Mouse (Mus musculus) hindbrain, embryonic 16.5 days (tissue): ENCODE data around the gene Rpl3. TPM values are rescaled to one million over a fixed set of nuclear protein-coding genes. Genes with fewer than 3 reads are reported as not detected.

Source experiments
- ATAC-seq: fragments of 200-750 bp; cut with Nextera tagmentation; 2 replicates; pipeline ENCODE4 v1.8.0; 2017; ENCODE audit warnings: moderate TSS enrichment, moderate library complexity
- H3K27ac ChIP-seq: fragments of 300-500 bp; sonication (generic); 2 replicates; pipeline ENCODE4 v1.5.1; 2014; ENCODE audit warnings: low read depth, mild to moderate bottlenecking, control low read depth, low read length, moderate library complexity
- H3K27me3 ChIP-seq: fragments of 300-500 bp; sonication (generic); replicated peaks from 2 replicates; pipeline ENCODE4 v1.6.1; 2014; ENCODE audit warnings: low read length; ENCODE audit not compliant: control insufficient read depth, insufficient read depth
- H3K36me3 ChIP-seq: fragments of 300-500 bp; sonication (generic); 2 replicates; pipeline ENCODE4 v1.6.1; 2014; ENCODE audit warnings: mild to moderate bottlenecking, low read length, moderate library complexity, mixed read lengths; ENCODE audit not compliant: control insufficient read depth, insufficient read depth
- H3K4me1 ChIP-seq: fragments of 300-500 bp; sonication (generic); 2 replicates; pipeline ENCODE4 v1.6.1; 2014; ENCODE audit warnings: low read depth, low read length; ENCODE audit not compliant: control insufficient read depth, insufficient read depth
- H3K4me2 ChIP-seq: fragments of 300-500 bp; sonication (generic); 2 replicates; pipeline ENCODE4 v1.6.1; 2014; ENCODE audit warnings: mild to moderate bottlenecking, low read length, control low read depth, moderate library complexity
- H3K4me3 ChIP-seq: fragments of 300-500 bp; sonication (generic); 2 replicates; pipeline ENCODE4 v1.5.1; 2014; ENCODE audit warnings: mild to moderate bottlenecking, low read length, control low read depth, moderate library complexity
- H3K9ac ChIP-seq: fragments of 300-500 bp; sonication (generic); 2 replicates; pipeline ENCODE4 v1.6.1; 2014; ENCODE audit warnings: low read depth, mild to moderate bottlenecking, control low read depth, low read length, moderate library complexity
- H3K9me3 ChIP-seq: fragments of 300-500 bp; sonication (generic); 2 replicates; pipeline ENCODE4 v1.6.1; 2014; ENCODE audit warnings: mild to moderate bottlenecking, low read length, moderate library complexity; ENCODE audit not compliant: control insufficient read depth
- WGBS: fragments of 180-500 bp; shearing (Covaris S2); extraction: QIAGEN DNeasy Blood & Tissue Kit; methylation state at CpG from one replicate; pipeline ENCODE4 v1.1.7; 2014; 5-methylcytosine and 5-hydroxymethylcytosine counted together
- polyA plus RNA-seq: library from polyadenylated mRNA; unstranded; fragments of >200 nt; fragmentation: Nextera tagmentation; extraction: Ambion mirVana; gene quantifications from 2 replicates; pipeline ENCODE4 v1.2.1, GENCODE M21; 2015

The Rpl3 gene
- polyA plus RNA-seq, 1 experiment from 2014 or later, result 523 TPM

GRCm38 (mm10) chr15:80105490-80106410 is 14.1 kb upstream of the Rpl3 start:
- Histone ChIP-seq H3K4me1 (no peaks in the 10 kb centered on the region; the same call in 1 of the 2 replicates), H3K27ac (no peak overlapping the region), H3K4me2 (no peak overlapping the region), H3K4me3 (no peak overlapping the region), H3K27me3 (no peaks in the 10 kb centered on the region), H3K9me3 (no peaks in the 10 kb centered on the region), H3K9ac (no peak overlapping the region), H3K36me3 (0 out of 2 replicates have a peak, but pooled peaks cover under 1% of the 10 kb centered on the region)
- no peak for ATAC-seq
- 69% methylated on average over 12 of the region's 12 CpGs for WGBS

DNA sequence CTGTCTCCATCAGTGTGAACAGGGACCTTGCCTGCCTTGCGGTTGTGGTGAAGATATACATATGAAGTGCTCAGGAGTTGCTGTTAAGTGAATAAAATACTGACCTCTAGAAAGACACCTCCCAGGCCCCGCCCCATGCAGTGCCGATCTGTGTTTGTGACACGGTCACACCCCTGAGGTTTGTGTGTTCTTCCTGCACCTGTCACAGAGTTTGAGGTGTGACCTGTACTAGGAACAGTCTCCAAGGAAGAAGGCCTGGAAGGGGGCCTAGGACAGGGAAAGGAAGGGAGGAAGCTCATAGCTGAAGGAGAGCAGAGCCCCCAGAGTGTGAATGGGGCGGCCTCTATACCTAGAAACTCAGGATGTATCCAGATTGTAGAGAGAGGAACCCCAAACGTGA is 10.8 kb upstream of the Rpl3 start:
- Histone ChIP-seq H3K9me3 (no peaks in the 10 kb centered on the region), H3K36me3 (no peaks in the 10 kb centered on the region), H3K4me2 (no peak overlapping the region), H3K27me3 (no peaks in the 10 kb centered on the region), H3K27ac (no peak overlapping the region), H3K4me1 (peaks cover 11% of the 10 kb centered on the region), H3K9ac (no peak overlapping the region), H3K4me3 (no peak overlapping the region)
- no peak for ATAC-seq
- WGBS, result 87% methylated on average over 6 of the region's 6 CpGs

DNA sequence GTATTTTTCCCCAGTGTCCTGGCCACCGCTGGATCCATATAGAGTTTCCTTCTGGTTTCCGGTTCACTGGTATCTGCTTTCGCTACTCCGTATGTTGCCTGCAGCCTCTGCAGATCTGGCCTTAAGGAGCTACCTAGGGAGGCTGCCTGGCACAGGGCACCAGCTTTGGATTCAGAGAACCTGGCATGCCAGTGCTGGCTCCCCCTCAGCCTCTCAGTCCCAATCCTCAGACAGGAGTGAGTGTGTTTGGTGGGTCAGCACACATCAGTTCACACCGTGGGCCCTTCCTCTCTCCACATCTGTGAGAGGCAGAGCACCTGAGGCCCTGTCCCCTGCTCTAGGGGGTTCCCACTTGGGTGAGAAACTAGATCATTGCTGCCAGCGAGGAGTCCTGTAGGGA is 9.8 kb upstream of the Rpl3 start:
- Histone ChIP-seq H3K9me3 (no peaks in the 10 kb centered on the region), H3K27me3 (no peaks in the 10 kb centered on the region), H3K4me2 (no peak overlapping the region), H3K4me3 (no peak overlapping the region), H3K27ac (no peak overlapping the region), H3K4me1 (peaks cover 20% of the 10 kb centered on the region), H3K9ac (no peak overlapping the region), H3K36me3 (no peaks in the 10 kb centered on the region)
- no peak for ATAC-seq
- 71% methylated on average over 6 of the region's 6 CpGs for WGBS

- no peak overlapping the region for H3K4me3 ChIP-seq
- no peaks in the 10 kb centered on the region for H3K36me3 ChIP-seq
- WGBS, result 80% methylated on average over 10 of the region's 10 CpGs
- H3K27ac ChIP-seq, result no peak overlapping the region
- H3K9ac ChIP-seq, result no peak overlapping the region
- peaks cover 24% of the 10 kb centered on the region for H3K4me1 ChIP-seq
- ATAC-seq, result no peak
- H3K9me3 ChIP-seq, result no peaks in the 10 kb centered on the region
- H3K27me3 ChIP-seq, result no peaks in the 10 kb centered on the region
- H3K4me2 ChIP-seq, result no peak overlapping the region
These were observed 9.2 kb upstream of the Rpl3 start for GRCm38 (mm10) chr15:80100871-80101270.

- no peaks in the 10 kb centered on the region for H3K27me3 ChIP-seq
- H3K4me1 ChIP-seq, result peaks cover 24% of the 10 kb centered on the region
- H3K27ac ChIP-seq, result no peak overlapping the region
- H3K4me3 ChIP-seq, result no peak overlapping the region
- H3K9ac ChIP-seq, result no peak overlapping the region
- no peak overlapping the region for H3K4me2 ChIP-seq
- H3K36me3 ChIP-seq, result no peaks in the 10 kb centered on the region
- WGBS, result 81% methylated on average over 3 of the region's 3 CpGs
- ATAC-seq, result no peak
- no peaks in the 10 kb centered on the region for H3K9me3 ChIP-seq
These were observed 8.5 kb upstream of the Rpl3 start for GRCm38 (mm10) chr15:80100196-80100595.

DNA sequence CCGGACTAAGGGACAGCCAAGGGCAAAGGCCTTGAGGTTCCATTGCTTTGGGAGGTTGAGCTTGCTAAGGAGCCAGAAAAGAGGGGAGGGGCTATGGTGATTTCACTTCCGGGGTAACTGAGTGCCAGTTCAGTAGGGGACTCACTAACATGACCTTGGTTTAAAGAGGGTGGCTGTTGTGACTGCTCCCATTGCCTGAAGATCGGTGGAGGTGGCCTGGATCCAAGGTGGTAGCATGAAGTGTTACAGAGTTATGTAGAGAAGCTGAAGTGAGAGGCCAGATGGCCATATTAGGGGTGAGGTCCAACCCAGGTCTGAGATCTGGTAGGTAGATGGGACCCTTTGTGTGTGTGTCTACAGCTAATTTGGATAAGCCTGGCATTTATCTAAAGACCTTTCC is 7.8 kb upstream of the Rpl3 start:
- H3K4me1 ChIP-seq, result peaks cover 24% of the 10 kb centered on the region
- H3K9me3 ChIP-seq, result no peaks in the 10 kb centered on the region
- WGBS, result 68% methylated on average over 3 of the region's 3 CpGs
- H3K4me2 ChIP-seq, result no peak overlapping the region
- no peak for ATAC-seq
- H3K27me3 ChIP-seq, result no peaks in the 10 kb centered on the region
- H3K36me3 ChIP-seq, result no peaks in the 10 kb centered on the region
- H3K9ac ChIP-seq, result no peak overlapping the region
- no peak overlapping the region for H3K4me3 ChIP-seq
- no peak overlapping the region for H3K27ac ChIP-seq

- Histone ChIP-seq H3K4me2 (no peak overlapping the region), H3K9ac (no peak overlapping the region), H3K27me3 (no peaks in the 10 kb centered on the region), H3K4me1 (peaks cover 24% of the 10 kb centered on the region), H3K4me3 (no peak overlapping the region), H3K27ac (no peak overlapping the region), H3K9me3 (no peaks in the 10 kb centered on the region), H3K36me3 (no peaks in the 10 kb centered on the region)
- no peak for ATAC-seq
- 54% methylated on average over 8 of the region's 9 CpGs for WGBS
These were observed 7.1 kb upstream of the Rpl3 start for GRCm38 (mm10) chr15:80098809-80099208.

- peak overlapping the region; percentile 51 for H3K9ac ChIP-seq
- H3K27me3 ChIP-seq, result no peaks in the 10 kb centered on the region
- H3K9me3 ChIP-seq, result no peaks in the 10 kb centered on the region
- no peaks in the 10 kb centered on the region for H3K36me3 ChIP-seq
- H3K4me3 ChIP-seq, result no peak overlapping the region
- no peak overlapping the region for H3K4me2 ChIP-seq
- peaks cover 24% of the 10 kb centered on the region for H3K4me1 ChIP-seq
- 0 out of 2 replicates have a peak overlapping the region, but pooled peaks have one; percentile 39 for H3K27ac ChIP-seq
- 36% methylated on average over 8 of the region's 8 CpGs for WGBS
- peak; percentile 25 for ATAC-seq
These were observed 6.4 kb upstream of the Rpl3 start for GRCm38 (mm10) chr15:80097999-80098461.

- Histone ChIP-seq H3K4me3 (no peak overlapping the region), H3K27ac (peak overlapping the region; percentile 54), H3K27me3 (no peaks in the 10 kb centered on the region), H3K36me3 (no peaks in the 10 kb centered on the region), H3K4me2 (peak overlapping the region; percentile 29), H3K9me3 (no peaks in the 10 kb centered on the region), H3K9ac (peak overlapping the region; percentile 51), H3K4me1 (peaks cover 32% of the 10 kb centered on the region)
- peak; percentile 71 for ATAC-seq
- 28% methylated on average over 20 of the region's 20 CpGs for WGBS
These were observed 5.5 kb upstream of the Rpl3 start for GRCm38 (mm10) chr15:80096946-80097881.
